Mouse (Mus musculus): ENCODE results near the gene Pcgf6. TPM values are rescaled to one million over a fixed set of nuclear protein-coding genes. Genes with fewer than 3 reads are reported as not detected.
A peak's percentile ranks its signal among the peaks of the same experiment; 100 is the strongest.

The Pcgf6 gene
- polyA plus RNA-seq, 1 experiment from 2014 or later: 29.8 TPM

DNA sequence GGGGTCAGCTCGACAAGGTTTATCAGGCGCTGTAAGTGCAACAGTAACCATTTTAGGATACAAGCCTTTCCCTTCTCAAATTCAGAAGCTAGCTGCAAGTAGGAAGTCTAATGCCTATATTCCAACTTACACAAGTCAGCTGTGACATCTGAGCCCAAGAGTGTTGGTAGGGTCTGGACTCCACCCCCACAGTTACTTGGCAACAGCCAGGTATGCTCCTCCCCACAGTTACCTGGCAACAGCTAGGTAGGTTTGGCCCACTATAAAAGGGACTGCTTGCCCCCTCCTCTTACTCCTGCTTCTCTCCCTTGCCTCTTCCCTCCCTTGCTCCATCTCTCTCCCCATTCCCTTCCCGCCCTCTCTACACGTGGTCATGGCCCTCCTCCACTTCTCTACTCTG is 1.6 kb downstream of the Pcgf6 start:
- no peak overlapping the region for H3K9ac ChIP-seq (replicated peaks)
- H3K4me3 ChIP-seq: peak overlapping the region; percentile 84; the same call in 1 of the 2 replicates
- H3K4me2 ChIP-seq (replicated peaks): peak overlapping the region; percentile 52
- peaks cover 24% of the 10 kb centered on the region for H3K4me1 ChIP-seq
- 65% methylated on average over 4 of the region's 4 CpGs for WGBS
- no peak for ATAC-seq (replicated peaks)
- no peaks in the 10 kb centered on the region for H3K27me3 ChIP-seq
- H3K9me3 ChIP-seq: no peaks in the 10 kb centered on the region
- no peak overlapping the region for H3K27ac ChIP-seq (replicated peaks)
- H3K36me3 ChIP-seq: peaks cover 22% of the 10 kb centered on the region

DNA sequence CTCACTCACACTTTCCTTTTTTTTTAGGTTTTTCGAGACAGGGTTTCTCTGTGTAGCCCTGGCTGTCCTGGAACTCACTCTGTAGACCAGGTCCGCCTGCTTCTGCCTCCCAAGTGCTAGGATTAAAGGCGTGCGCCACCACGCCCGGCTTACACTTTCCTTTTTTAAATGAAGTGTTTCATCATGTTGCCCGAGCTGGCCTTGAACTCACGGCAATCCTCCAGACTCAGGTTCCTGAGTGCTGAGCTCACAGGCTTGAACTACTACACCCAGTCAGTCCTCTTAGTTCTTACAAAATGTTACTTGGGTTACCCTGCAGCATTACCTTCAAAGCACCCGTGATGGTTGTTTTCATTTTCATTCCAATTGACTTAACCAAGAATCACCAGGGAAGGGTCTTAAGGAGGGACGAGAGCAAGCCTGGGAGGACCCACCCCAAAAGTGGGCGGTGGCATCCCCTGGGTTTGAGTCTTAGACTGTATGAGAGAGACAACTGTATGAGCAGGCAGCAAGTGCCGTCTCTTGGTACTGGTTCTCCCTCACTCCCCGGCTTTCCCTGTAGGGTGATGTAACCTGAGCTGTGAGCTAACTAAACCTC is 3.4 kb downstream of the Pcgf6 start:
- WGBS: 88% methylated on average over 13 of the region's 13 CpGs
- H3K9ac ChIP-seq (replicated peaks): no peak overlapping the region
- no peak overlapping the region for H3K4me3 ChIP-seq
- peaks cover 24% of the 10 kb centered on the region for H3K4me1 ChIP-seq
- peaks cover 29% of the 10 kb centered on the region for H3K36me3 ChIP-seq
- H3K9me3 ChIP-seq: no peaks in the 10 kb centered on the region
- no peak overlapping the region for H3K27ac ChIP-seq (replicated peaks)
- H3K4me2 ChIP-seq (replicated peaks): no peak overlapping the region
- no peak for ATAC-seq (replicated peaks)
- H3K27me3 ChIP-seq: no peaks in the 10 kb centered on the region

DNA sequence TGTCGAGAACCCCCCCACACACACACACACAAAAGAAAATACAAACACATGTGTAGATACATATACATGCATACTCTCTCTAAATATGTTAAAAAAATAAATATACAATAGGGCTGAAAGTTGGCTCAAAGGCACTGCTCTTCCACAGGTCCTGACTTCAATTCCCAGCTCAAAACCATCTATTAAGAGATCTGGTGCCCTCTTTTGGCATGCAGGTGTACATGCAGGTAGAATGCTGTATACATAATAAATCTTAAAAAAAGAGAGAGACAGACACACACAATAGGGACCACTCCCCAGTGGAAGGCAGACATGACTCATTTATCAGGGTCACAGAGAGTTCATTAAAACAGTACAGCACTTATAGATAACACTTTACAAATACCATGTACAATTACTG is 4.4 kb downstream of the Pcgf6 start:
- 87% methylated on average over 1 of the region's 1 CpGs for WGBS
- peaks cover 32% of the 10 kb centered on the region for H3K36me3 ChIP-seq
- H3K9me3 ChIP-seq: no peaks in the 10 kb centered on the region
- no peak overlapping the region for H3K4me3 ChIP-seq
- H3K4me2 ChIP-seq (replicated peaks): no peak overlapping the region
- H3K4me1 ChIP-seq: peaks cover 24% of the 10 kb centered on the region
- no peaks in the 10 kb centered on the region for H3K27me3 ChIP-seq
- H3K9ac ChIP-seq (replicated peaks): no peak overlapping the region
- H3K27ac ChIP-seq (replicated peaks): no peak overlapping the region
- ATAC-seq (replicated peaks): no peak

DNA sequence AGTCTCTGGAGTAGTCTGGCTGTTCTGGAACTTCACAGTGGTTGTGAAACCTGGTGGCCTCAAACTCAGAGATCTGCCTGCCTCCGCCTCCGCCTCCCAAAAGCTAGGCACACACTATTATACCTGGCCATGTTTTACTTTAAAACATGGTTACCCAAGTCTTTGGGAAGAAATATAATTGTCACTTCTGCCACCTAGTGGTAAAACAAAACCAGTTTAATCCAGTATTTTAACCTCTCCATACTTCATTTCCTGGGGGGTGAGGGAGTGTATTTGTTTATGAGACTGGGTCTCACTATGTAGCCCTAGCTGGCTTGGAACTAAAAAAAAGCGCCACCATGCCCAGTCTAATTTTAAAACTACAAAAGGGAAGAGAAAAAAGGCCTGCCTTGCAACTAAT is 7.1 kb downstream of the Pcgf6 start:
- Histone ChIP-seq H3K9ac (replicated peaks) (no peak overlapping the region), H3K27ac (replicated peaks) (no peak overlapping the region), H3K4me1 (peaks cover 6% of the 10 kb centered on the region; the same call in 1 of the 2 replicates), H3K4me3 (no peak overlapping the region), H3K36me3 (peaks cover 51% of the 10 kb centered on the region), H3K9me3 (no peaks in the 10 kb centered on the region), H3K27me3 (no peaks in the 10 kb centered on the region), H3K4me2 (replicated peaks) (no peak overlapping the region)
- no peak for ATAC-seq (replicated peaks)
- WGBS: 86% methylated on average over 3 of the region's 3 CpGs

DNA sequence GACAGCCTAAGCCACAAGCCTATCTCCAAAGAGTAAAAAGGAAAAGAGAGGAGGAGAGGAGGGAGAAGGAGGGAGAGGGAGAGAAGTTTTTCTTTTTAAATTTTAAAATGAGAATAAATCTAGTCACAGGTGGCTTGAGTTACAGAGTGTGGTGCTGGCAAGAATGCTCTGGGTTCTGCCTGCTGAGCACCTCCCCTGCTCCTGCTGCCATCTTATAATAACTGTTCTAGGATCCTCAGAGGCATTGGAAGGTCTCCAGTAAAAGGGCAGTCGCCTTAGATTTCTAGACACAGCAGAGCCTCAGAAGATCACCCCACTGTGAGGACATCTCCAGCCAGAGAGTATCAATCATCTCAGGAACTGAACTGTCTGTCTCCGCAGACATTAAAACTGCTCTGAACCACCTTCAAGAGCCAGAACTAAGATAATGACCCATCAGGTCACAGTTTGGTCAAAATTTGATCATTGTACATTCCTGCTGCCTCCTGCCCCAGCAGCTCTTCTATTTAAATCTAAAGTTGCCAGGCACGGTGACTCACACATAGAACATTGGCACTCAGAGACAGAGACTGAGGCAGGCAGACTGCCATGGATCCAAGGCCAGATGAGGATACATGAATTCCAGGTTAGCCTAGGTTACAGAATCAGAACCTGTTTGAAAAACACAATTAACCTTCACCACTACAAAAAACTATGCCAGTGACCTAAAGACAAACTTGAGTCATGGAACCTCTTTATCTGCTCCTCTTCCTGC is 9.8 kb downstream of the Pcgf6 start:
- WGBS: 90% methylated on average over 3 of the region's 3 CpGs
- Histone ChIP-seq H3K27me3 (no peaks in the 10 kb centered on the region), H3K9me3 (no peaks in the 10 kb centered on the region), H3K27ac (replicated peaks) (no peak overlapping the region), H3K9ac (replicated peaks) (no peak overlapping the region), H3K4me1 (no peaks in the 10 kb centered on the region), H3K4me3 (no peak overlapping the region), H3K4me2 (replicated peaks) (no peak overlapping the region), H3K36me3 (peaks cover 53% of the 10 kb centered on the region)
- ATAC-seq (replicated peaks): no peak

DNA sequence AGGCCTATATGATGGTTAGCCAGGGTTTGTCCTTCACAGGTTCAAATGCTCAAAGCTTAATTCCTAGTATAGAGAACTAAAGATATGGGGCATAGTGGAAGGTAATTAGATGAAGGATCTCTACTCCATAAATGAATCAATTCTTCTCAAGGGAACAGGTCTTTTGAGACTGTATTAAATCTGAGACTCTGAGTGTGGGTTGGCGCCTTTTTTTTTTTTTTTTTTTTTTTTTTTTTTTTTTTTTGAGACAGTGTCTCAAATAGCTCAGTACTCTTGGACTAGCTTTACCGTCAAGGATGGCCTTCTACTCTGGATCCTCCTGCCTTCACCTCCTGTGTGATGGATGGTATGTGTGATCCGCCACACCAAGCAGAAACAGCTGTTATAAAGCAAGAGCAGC is 14.1 kb downstream of the Pcgf6 start:
- no peak overlapping the region for H3K9ac ChIP-seq (replicated peaks)
- WGBS: 90% methylated on average over 3 of the region's 3 CpGs
- H3K9me3 ChIP-seq: no peaks in the 10 kb centered on the region
- H3K36me3 ChIP-seq: peaks cover 66% of the 10 kb centered on the region
- no peaks in the 10 kb centered on the region for H3K27me3 ChIP-seq
- no peak overlapping the region for H3K27ac ChIP-seq (replicated peaks)
- no peak overlapping the region for H3K4me2 ChIP-seq (replicated peaks)
- no peak for ATAC-seq (replicated peaks)
- no peak overlapping the region for H3K4me3 ChIP-seq
- no peaks in the 10 kb centered on the region for H3K4me1 ChIP-seq

DNA sequence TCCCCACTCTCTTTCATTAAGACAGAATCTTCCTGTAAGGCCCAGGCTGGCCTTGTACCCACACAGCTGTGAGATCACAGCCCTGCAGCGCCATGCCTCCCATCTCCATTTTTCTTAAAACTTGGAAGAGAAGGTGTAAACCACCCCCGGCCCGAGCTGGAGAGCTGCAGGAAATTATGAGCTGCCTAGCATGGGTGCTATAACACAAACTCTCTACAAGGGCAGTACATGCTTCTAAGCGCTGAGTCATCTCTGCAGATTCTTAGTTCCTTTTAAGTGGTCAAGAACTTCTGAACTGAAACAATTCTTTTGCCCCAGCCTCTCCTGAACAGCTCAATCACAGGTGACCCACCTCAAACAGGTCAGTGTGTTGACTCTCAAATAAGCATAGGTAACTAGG is 15.8 kb downstream of the Pcgf6 start:
- Histone ChIP-seq H3K4me3 (no peak overlapping the region), H3K9me3 (no peaks in the 10 kb centered on the region), H3K9ac (replicated peaks) (no peak overlapping the region), H3K36me3 (peaks cover 56% of the 10 kb centered on the region), H3K4me1 (no peaks in the 10 kb centered on the region), H3K4me2 (replicated peaks) (no peak overlapping the region), H3K27me3 (no peaks in the 10 kb centered on the region), H3K27ac (replicated peaks) (no peak overlapping the region)
- WGBS: 94% methylated on average over 4 of the region's 4 CpGs
- ATAC-seq (replicated peaks): no peak

DNA sequence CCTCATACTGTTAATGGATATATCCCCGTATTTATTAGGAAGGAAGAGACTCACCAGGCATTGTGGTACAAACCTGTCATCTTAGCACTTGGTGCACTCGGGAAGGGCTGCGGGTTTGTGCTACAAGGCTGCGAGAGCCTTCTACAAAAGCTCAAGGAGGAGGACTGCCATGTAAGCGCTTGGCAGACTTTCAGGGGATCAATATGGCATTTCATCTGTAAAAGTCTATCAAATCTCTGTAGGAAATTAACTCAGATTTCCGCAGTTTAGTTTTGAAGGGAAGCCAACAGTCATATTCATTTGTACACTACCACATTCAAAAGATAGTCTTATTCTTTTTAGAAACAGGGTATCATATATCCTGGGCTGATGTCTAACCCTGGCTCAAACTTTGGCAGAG is 18.9 kb downstream of the Pcgf6 start:
- ATAC-seq (replicated peaks): no peak
- Histone ChIP-seq H3K36me3 (peaks cover 31% of the 10 kb centered on the region), H3K4me3 (no peak overlapping the region), H3K27me3 (no peaks in the 10 kb centered on the region), H3K4me1 (no peaks in the 10 kb centered on the region), H3K27ac (replicated peaks) (0 out of 2 replicates have a peak overlapping the region, but pooled peaks have one; percentile 19), H3K9ac (replicated peaks) (no peak overlapping the region), H3K9me3 (no peaks in the 10 kb centered on the region), H3K4me2 (replicated peaks) (no peak overlapping the region)
- WGBS: 81% methylated on average over 6 of the region's 6 CpGs

DNA sequence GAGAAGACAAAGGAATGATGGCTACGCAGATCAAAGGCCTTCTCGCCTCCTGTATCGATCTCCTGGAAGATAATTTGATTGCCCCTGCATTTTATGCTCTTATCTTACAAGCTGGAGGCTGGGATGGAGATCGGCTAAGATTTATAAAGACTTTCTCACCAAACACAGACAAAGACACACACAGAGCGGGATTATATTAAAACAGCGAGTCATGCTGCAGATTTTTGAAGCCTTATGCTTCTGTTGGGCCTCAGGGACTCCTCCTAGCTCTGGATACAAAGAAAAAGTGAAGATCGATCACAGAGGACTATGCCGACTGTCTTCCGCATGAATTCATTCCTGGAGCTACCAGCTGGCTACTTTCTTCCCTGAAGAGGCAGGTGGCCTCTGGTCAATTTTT is 20.9 kb downstream of the Pcgf6 start:
- ATAC-seq (replicated peaks): no peak
- Histone ChIP-seq H3K9me3 (no peaks in the 10 kb centered on the region), H3K4me1 (no peaks in the 10 kb centered on the region), H3K27ac (replicated peaks) (no peak overlapping the region), H3K4me2 (replicated peaks) (no peak overlapping the region), H3K9ac (replicated peaks) (no peak overlapping the region), H3K36me3 (peaks cover 39% of the 10 kb centered on the region), H3K27me3 (no peaks in the 10 kb centered on the region), H3K4me3 (no peak overlapping the region)
- WGBS: 68% methylated on average over 9 of the region's 9 CpGs

DNA sequence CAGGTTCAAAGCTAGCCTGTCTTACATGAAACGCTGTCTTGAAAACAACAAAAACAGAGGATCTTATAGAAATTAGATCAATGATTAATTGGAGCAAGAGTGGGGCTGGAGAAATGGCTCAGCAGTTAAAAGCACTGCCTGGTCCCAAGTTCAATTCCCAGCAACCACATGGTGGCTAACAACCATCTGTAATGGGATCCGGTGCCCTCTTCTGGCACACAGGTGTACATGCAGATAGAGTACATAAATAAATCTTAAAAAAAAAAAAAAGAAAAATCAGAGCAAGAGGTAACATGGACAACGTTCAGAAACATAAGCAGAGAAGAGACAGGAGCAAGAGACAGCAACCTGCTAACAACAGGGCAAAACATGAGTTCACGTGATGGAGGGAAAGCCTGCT is 24.2 kb downstream of the Pcgf6 start:
- Histone ChIP-seq H3K4me3 (no peak overlapping the region), H3K9me3 (no peaks in the 10 kb centered on the region), H3K4me2 (replicated peaks) (no peak overlapping the region), H3K27me3 (no peaks in the 10 kb centered on the region), H3K36me3 (peaks cover 53% of the 10 kb centered on the region), H3K27ac (replicated peaks) (no peak overlapping the region), H3K4me1 (no peaks in the 10 kb centered on the region), H3K9ac (replicated peaks) (no peak overlapping the region)
- no peak for ATAC-seq (replicated peaks)
- 89% methylated on average over 4 of the region's 4 CpGs for WGBS

DNA sequence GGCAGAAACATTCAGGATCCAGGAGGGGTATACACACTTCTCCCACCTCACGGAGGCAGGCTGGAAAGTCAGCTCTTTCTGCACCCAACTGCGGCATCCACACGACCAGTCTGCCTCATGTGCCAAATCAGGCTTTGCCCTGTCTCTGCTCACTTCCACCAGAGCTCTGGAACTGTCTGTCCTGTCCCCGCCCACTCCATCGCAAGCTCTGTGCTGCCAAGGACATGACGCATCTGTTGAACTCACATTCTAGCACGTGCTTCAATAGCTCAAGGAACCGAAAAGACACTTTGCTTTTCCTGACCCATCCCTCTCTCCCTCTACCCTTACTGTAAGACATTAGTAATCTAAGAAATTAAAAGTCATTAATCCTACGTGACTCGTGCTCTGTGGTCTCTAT is 25.8 kb downstream of the Pcgf6 start:
- no peak for ATAC-seq (replicated peaks)
- Histone ChIP-seq H3K9me3 (no peaks in the 10 kb centered on the region), H3K27ac (replicated peaks) (no peak overlapping the region), H3K4me1 (peaks cover 1% of the 10 kb centered on the region; the same call in 1 of the 2 replicates), H3K4me3 (no peak overlapping the region), H3K27me3 (no peaks in the 10 kb centered on the region), H3K9ac (replicated peaks) (no peak overlapping the region), H3K4me2 (replicated peaks) (no peak overlapping the region), H3K36me3 (peaks cover 63% of the 10 kb centered on the region)
- whole genome bisulfite sequencing: 88% methylated on average over 10 of the region's 10 CpGs

DNA sequence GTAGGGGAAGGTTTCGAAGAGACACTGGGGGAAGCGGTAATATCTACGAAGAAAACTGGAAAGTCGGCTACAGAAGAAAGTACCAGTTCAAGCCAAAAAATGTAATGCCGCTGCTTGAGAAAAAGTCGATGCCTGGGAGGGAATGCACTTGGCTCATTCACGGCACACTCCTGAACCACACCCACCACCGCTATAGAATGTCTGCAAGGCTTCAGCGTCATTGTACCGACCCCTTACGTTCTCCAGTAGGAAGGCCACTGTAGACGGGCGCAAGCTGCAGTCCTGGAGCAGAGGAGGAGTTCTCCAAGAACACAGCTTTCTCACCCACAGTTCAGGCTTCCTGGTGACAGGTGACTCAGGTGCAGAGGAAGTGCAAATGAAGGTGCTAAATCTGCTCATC is 27.2 kb downstream of the Pcgf6 start:
- Histone ChIP-seq H3K27ac (replicated peaks) (no peak overlapping the region), H3K9ac (replicated peaks) (no peak overlapping the region), H3K27me3 (no peaks in the 10 kb centered on the region), H3K36me3 (peaks cover 63% of the 10 kb centered on the region), H3K4me2 (replicated peaks) (no peak overlapping the region), H3K9me3 (no peaks in the 10 kb centered on the region), H3K4me3 (no peak overlapping the region), H3K4me1 (peaks cover 14% of the 10 kb centered on the region)
- WGBS: 92% methylated on average over 13 of the region's 13 CpGs
- no peak for ATAC-seq (replicated peaks)

DNA sequence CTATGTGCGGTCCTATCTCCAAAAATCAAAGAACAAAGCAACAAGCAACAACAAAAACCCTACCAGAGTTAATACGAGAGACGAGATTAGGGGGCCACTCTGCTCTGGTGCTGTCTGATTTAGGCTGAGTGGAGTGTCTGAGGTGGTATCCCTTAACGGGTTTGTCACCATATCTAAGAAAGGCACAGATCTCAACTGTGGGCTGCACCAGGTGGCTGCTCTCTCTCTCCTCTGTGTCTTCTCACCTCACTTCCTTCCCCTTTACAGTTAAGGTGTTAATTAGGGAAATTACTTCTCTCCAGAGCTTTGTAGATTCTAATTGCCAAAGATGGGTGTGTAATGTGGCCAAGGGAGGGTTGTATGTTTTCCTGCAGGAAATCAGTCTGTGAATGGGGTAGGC is 28.0 kb downstream of the Pcgf6 start:
- Histone ChIP-seq H3K4me3 (no peak overlapping the region), H3K4me2 (replicated peaks) (no peak overlapping the region), H3K9me3 (no peaks in the 10 kb centered on the region), H3K4me1 (peaks cover 20% of the 10 kb centered on the region), H3K27me3 (peaks cover under 1% of the 10 kb centered on the region; the same call in 1 of the 2 replicates), H3K9ac (replicated peaks) (no peak overlapping the region), H3K27ac (replicated peaks) (no peak overlapping the region), H3K36me3 (peaks cover 63% of the 10 kb centered on the region)
- no peak for ATAC-seq (replicated peaks)
- WGBS: 78% methylated on average over 4 of the region's 4 CpGs
